Mouse (Mus musculus): ENCODE data around the gene Cc2d1a. TPM values are rescaled to one million over a fixed set of nuclear protein-coding genes. Genes with fewer than 3 reads are reported as not detected.

Cc2d1a gene
- polyA plus RNA-seq, 1 experiment, result 38.0 TPM

DNA sequence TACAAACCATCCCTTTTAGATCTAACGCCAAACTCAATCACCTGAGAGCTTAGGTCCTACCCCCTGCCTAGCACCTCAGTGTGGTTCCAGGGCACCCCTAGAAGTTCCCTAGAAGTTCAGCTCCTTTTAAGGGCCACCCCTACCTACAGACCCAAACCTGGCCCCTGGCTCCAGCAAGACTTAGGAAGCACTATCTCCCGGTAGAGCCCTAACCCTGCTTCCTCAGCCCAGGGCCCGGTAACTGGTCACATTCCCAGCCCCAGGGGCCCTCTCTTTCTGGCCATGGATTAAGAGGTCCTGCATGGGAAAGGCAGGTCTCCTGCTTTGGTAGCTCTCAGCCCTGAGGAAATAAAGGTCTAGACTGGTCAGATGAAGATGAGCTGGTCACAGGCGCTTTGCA is 32.2 kb upstream of the Cc2d1a start:
- TF ChIP-seq POLR2A (IDR thresholded peaks at IDR 0.05; ENCODE audit: extremely low read depth, insufficient read depth, low read length) (no peak), CTCF (IDR thresholded peaks at IDR 0.05; ENCODE audit: extremely low read depth, insufficient read depth, low read length) (no peak)
- Histone ChIP-seq H3K4me3 (ENCODE audit: insufficient read depth, low read length) (no peak overlapping the region), H3K27ac (ENCODE audit: insufficient read depth, low read length) (no peak overlapping the region), H3K4me1 (ENCODE audit: control insufficient read depth, insufficient read depth, low read length) (peaks cover 2% of the 10 kb centered on the region)

DNA sequence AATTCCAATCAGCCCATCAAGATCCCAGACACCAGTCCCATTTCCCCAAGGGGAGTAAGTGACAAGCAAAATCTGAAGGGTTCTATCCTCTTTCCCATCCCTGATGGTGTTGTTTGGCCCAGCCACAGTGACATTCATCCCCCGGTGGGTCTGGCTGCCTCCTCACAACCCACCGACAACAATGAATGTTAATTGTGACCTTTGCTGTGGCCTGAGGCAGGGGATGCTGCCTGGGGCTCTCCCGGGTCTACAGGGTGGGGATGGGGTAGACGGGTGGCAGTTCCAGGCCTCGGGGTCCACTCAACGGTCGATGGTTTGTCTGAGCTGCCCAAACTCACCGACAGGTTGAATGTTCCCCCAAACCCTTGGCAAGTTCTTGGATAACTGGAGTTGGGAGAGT is 30.9 kb upstream of the Cc2d1a start:
- Histone ChIP-seq H3K4me1 (ENCODE audit: control insufficient read depth, insufficient read depth, low read length) (peaks cover 2% of the 10 kb centered on the region), H3K27ac (ENCODE audit: insufficient read depth, low read length) (no peak overlapping the region)
- no peak for TF ChIP-seq CTCF (IDR thresholded peaks at IDR 0.05; ENCODE audit: extremely low read depth, insufficient read depth, low read length)

GRCm38 (mm10) chr8:84177405-84177804 is 29.7 kb upstream of the Cc2d1a start:
- Histone ChIP-seq H3K27ac (ENCODE audit: insufficient read depth, low read length) (no peak overlapping the region), H3K4me1 (ENCODE audit: control insufficient read depth, insufficient read depth, low read length) (peaks cover 2% of the 10 kb centered on the region), H3K4me3 (ENCODE audit: insufficient read depth, low read length) (no peak overlapping the region)
- TF ChIP-seq CTCF (IDR thresholded peaks at IDR 0.05; ENCODE audit: extremely low read depth, insufficient read depth, low read length) (no peak), POLR2A (IDR thresholded peaks at IDR 0.05; ENCODE audit: extremely low read depth, insufficient read depth, low read length) (no peak)

More for the DNA sequence above, 30.9 kb upstream of the Cc2d1a start:
- no peak overlapping the region for H3K4me3 ChIP-seq (ENCODE audit: insufficient read depth, low read length)

GRCm38 (mm10) chr8:84176560-84176959 is 28.8 kb upstream of the Cc2d1a start:
- no peak overlapping the region for H3K27ac ChIP-seq (ENCODE audit: insufficient read depth, low read length)
- H3K4me1 ChIP-seq (ENCODE audit: control insufficient read depth, insufficient read depth, low read length), result peaks cover 2% of the 10 kb centered on the region
- no peak for TF ChIP-seq CTCF (IDR thresholded peaks at IDR 0.05; ENCODE audit: extremely low read depth, insufficient read depth, low read length)
- no peak for TF ChIP-seq POLR2A (IDR thresholded peaks at IDR 0.05; ENCODE audit: extremely low read depth, insufficient read depth, low read length)
- no peak overlapping the region for H3K4me3 ChIP-seq (ENCODE audit: insufficient read depth, low read length)

GRCm38 (mm10) chr8:84173861-84174260 is 26.1 kb upstream of the Cc2d1a start:
- no peak overlapping the region for H3K27ac ChIP-seq (ENCODE audit: insufficient read depth, low read length)
- TF ChIP-seq CTCF (IDR thresholded peaks at IDR 0.05; ENCODE audit: extremely low read depth, insufficient read depth, low read length) (no peak), POLR2A (IDR thresholded peaks at IDR 0.05; ENCODE audit: extremely low read depth, insufficient read depth, low read length) (no peak)
- H3K4me1 ChIP-seq (ENCODE audit: control insufficient read depth, insufficient read depth, low read length), result no peaks in the 10 kb centered on the region
- H3K4me3 ChIP-seq (ENCODE audit: insufficient read depth, low read length), result no peak overlapping the region

GRCm38 (mm10) chr8:84170096-84170495 is 22.4 kb upstream of the Cc2d1a start:
- Histone ChIP-seq H3K4me3 (ENCODE audit: insufficient read depth, low read length) (no peak overlapping the region), H3K27ac (ENCODE audit: insufficient read depth, low read length) (no peak overlapping the region), H3K4me1 (ENCODE audit: control insufficient read depth, insufficient read depth, low read length) (no peaks in the 10 kb centered on the region)
- no peak for TF ChIP-seq CTCF (IDR thresholded peaks at IDR 0.05; ENCODE audit: extremely low read depth, insufficient read depth, low read length)
- TF ChIP-seq POLR2A (IDR thresholded peaks at IDR 0.05; ENCODE audit: extremely low read depth, insufficient read depth, low read length), result no peak

GRCm38 (mm10) chr8:84167696-84168095 is 20.0 kb upstream of the Cc2d1a start:
- H3K4me1 ChIP-seq (ENCODE audit: control insufficient read depth, insufficient read depth, low read length), result no peaks in the 10 kb centered on the region
- TF ChIP-seq POLR2A (IDR thresholded peaks at IDR 0.05; ENCODE audit: extremely low read depth, insufficient read depth, low read length) (no peak), CTCF (IDR thresholded peaks at IDR 0.05; ENCODE audit: extremely low read depth, insufficient read depth, low read length) (no peak)
- H3K27ac ChIP-seq (ENCODE audit: insufficient read depth, low read length), result no peak overlapping the region
- no peak overlapping the region for H3K4me3 ChIP-seq (ENCODE audit: insufficient read depth, low read length)

DNA sequence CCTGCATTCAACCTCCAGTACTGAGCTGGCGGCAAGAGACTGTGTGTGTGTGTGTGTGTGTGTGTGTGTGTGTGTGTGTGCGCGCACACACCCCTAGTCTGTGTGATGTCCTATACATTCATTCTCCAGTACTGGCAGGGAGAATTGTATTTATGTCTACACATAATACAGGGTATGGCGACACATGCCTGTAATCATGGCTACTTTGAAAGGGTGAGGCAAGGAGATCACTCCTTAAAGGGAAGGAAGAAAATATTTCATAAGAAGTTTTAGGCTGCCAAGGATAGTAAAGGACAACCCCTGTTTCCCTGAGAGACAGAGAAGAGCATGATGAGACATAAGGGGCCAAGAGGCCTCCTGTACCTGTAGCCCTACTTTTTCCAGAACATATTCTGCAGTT is 9.9 kb upstream of the Cc2d1a start:
- no peak for TF ChIP-seq POLR2A (IDR thresholded peaks at IDR 0.05; ENCODE audit: extremely low read depth, insufficient read depth, low read length)
- no peak for TF ChIP-seq CTCF (IDR thresholded peaks at IDR 0.05; ENCODE audit: extremely low read depth, insufficient read depth, low read length)
- no peak overlapping the region for H3K4me3 ChIP-seq (ENCODE audit: insufficient read depth, low read length)
- H3K27ac ChIP-seq (ENCODE audit: insufficient read depth, low read length), result no peak overlapping the region
- no peaks in the 10 kb centered on the region for H3K4me1 ChIP-seq (ENCODE audit: control insufficient read depth, insufficient read depth, low read length)

- no peak overlapping the region for H3K27ac ChIP-seq (ENCODE audit: insufficient read depth, low read length)
- H3K4me1 ChIP-seq (ENCODE audit: control insufficient read depth, insufficient read depth, low read length), result peaks cover 5% of the 10 kb centered on the region
- H3K4me3 ChIP-seq (ENCODE audit: insufficient read depth, low read length), result no peak overlapping the region
- TF ChIP-seq CTCF (IDR thresholded peaks at IDR 0.05; ENCODE audit: extremely low read depth, insufficient read depth, low read length) (no peak), POLR2A (IDR thresholded peaks at IDR 0.05; ENCODE audit: extremely low read depth, insufficient read depth, low read length) (no peak)
These were observed 1.4 kb upstream of the Cc2d1a start for GRCm38 (mm10) chr8:84149181-84149580.

DNA sequence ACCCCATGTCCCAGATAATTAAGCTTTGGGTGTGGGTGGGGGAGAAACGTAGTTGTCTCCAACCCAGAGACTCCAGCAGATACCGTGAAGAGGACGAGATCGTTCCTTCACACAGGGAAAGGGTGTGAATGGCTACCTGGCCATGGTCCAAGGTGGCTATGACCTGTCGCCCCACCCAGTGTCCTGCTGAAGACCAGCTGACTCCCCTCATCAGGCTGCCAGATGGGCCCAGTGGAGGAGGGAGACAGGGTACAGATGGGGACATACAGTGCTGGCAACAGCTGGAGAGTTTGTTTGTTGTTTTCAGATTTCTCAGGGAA is 755 bp upstream of the Cc2d1a start:
- TF ChIP-seq POLR2A (IDR thresholded peaks at IDR 0.05; ENCODE audit: extremely low read depth, insufficient read depth, low read length) (no peak), CTCF (IDR thresholded peaks at IDR 0.05; ENCODE audit: extremely low read depth, insufficient read depth, low read length) (no peak)
- Histone ChIP-seq H3K4me1 (ENCODE audit: control insufficient read depth, insufficient read depth, low read length) (peaks cover 5% of the 10 kb centered on the region), H3K4me3 (ENCODE audit: insufficient read depth, low read length) (peak overlapping the region; percentile 59; the same call in 1 of the 2 replicates), H3K27ac (ENCODE audit: insufficient read depth, low read length) (no peak overlapping the region)

DNA sequence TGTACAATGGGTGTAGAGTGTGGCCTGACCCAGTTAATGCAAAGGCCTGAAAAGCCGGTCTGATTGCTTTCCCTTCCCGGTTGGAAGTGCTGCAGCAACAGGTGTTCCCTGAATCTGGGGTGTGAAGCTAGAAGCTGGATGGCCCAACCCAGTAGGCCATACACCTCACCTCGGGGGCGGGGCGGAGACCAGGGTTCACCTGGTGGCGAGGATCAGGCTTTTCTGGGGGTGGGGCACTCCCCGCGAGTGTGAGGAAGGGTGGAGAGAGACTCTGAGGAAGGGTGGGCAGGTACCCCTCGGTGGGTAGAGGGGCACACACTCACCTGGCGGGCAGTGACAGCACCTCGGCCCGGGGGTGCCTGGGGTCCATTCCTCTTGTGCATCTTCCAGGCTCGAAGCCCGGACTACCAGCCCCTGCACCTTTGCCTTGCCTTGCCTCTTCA is 391 bp downstream of the Cc2d1a start:
- Histone ChIP-seq H3K4me1 (ENCODE audit: control insufficient read depth, insufficient read depth, low read length) (peaks cover 5% of the 10 kb centered on the region), H3K4me3 (ENCODE audit: insufficient read depth, low read length) (peak overlapping the region; percentile 59), H3K27ac (ENCODE audit: insufficient read depth, low read length) (no peak overlapping the region)
- no peak for TF ChIP-seq POLR2A (IDR thresholded peaks at IDR 0.05; ENCODE audit: extremely low read depth, insufficient read depth, low read length)
- no peak for TF ChIP-seq CTCF (IDR thresholded peaks at IDR 0.05; ENCODE audit: extremely low read depth, insufficient read depth, low read length)

Measured in cortical plate, adult 2 months (tissue).